Mouse (Mus musculus): ENCODE measurements around the gene Actn1. TPM values are rescaled to one million over a fixed set of nuclear protein-coding genes. Genes with fewer than 3 reads are reported as not detected.

The Actn1 gene
- polyA plus RNA-seq, 1 experiment from 2014 or later: 7.9 TPM

GRCm38 (mm10) chr12:80226101-80226500 lies 34.1 kb downstream of the Actn1 start:
- DNase-seq: no peak
- WGBS: 97% methylated on average over 2 of the region's 2 CpGs
- no peak for ATAC-seq (ENCODE audit: low FRiP score, low TSS enrichment)
- Histone ChIP-seq H3K4me3 (replicated peaks; ENCODE audit: low read depth, low read length) (no peak overlapping the region), H3K27me3 (ENCODE audit: control insufficient read depth, insufficient read depth, low read length) (no peaks in the 10 kb centered on the region), H3K36me3 (ENCODE audit: control insufficient read depth, insufficient read depth, low read length) (no peaks in the 10 kb centered on the region), H3K9me3 (ENCODE audit: control insufficient read depth, low read length) (no peaks in the 10 kb centered on the region), H3K27ac (replicated peaks; ENCODE audit: low read depth, low read length) (no peak overlapping the region), H3K9ac (replicated peaks; ENCODE audit: low read length) (no peak overlapping the region), H3K4me2 (ENCODE audit: low read length) (no peak overlapping the region), H3K4me1 (ENCODE audit: control insufficient read depth, insufficient read depth, low read length) (peaks cover 13% of the 10 kb centered on the region; the same call in 1 of the 2 replicates)

- ATAC-seq (ENCODE audit: low FRiP score, low TSS enrichment): no peak
- no peak for DNase-seq
- H3K4me1 ChIP-seq (ENCODE audit: control insufficient read depth, insufficient read depth, low read length): no peaks in the 10 kb centered on the region; the same call in 1 of the 2 replicates
- no peak overlapping the region for H3K4me2 ChIP-seq (ENCODE audit: low read length)
- no peak overlapping the region for H3K27ac ChIP-seq (replicated peaks; ENCODE audit: low read depth, low read length)
- H3K27me3 ChIP-seq (ENCODE audit: control insufficient read depth, insufficient read depth, low read length): no peaks in the 10 kb centered on the region
- no peak overlapping the region for H3K9ac ChIP-seq (replicated peaks; ENCODE audit: low read length)
- no peaks in the 10 kb centered on the region for H3K36me3 ChIP-seq (ENCODE audit: control insufficient read depth, insufficient read depth, low read length)
- 61% methylated on average over 8 of the region's 8 CpGs for WGBS
- H3K9me3 ChIP-seq (ENCODE audit: control insufficient read depth, low read length): no peaks in the 10 kb centered on the region
- H3K4me3 ChIP-seq (replicated peaks; ENCODE audit: low read depth, low read length): no peak overlapping the region
Measured at GRCm38 (mm10) chr12:80224241-80224731, 35.9 kb downstream of the Actn1 start.

GRCm38 (mm10) chr12:80223511-80223910 lies 36.7 kb downstream of the Actn1 start:
- Histone ChIP-seq H3K9me3 (ENCODE audit: control insufficient read depth, low read length) (no peaks in the 10 kb centered on the region), H3K4me2 (ENCODE audit: low read length) (no peak overlapping the region), H3K9ac (replicated peaks; ENCODE audit: low read length) (no peak overlapping the region), H3K4me1 (ENCODE audit: control insufficient read depth, insufficient read depth, low read length) (no peaks in the 10 kb centered on the region; the same call in 1 of the 2 replicates), H3K27ac (replicated peaks; ENCODE audit: low read depth, low read length) (no peak overlapping the region), H3K27me3 (ENCODE audit: control insufficient read depth, insufficient read depth, low read length) (no peaks in the 10 kb centered on the region), H3K4me3 (replicated peaks; ENCODE audit: low read depth, low read length) (no peak overlapping the region), H3K36me3 (ENCODE audit: control insufficient read depth, insufficient read depth, low read length) (no peaks in the 10 kb centered on the region)
- ATAC-seq (ENCODE audit: low FRiP score, low TSS enrichment): peak; percentile 55; the same call in 1 of the 2 replicates
- peak; percentile 54 for DNase-seq
- WGBS: 34% methylated on average over 8 of the region's 8 CpGs

GRCm38 (mm10) chr12:80222473-80222872 lies 37.7 kb downstream of the Actn1 start:
- no peaks in the 10 kb centered on the region for H3K36me3 ChIP-seq (ENCODE audit: control insufficient read depth, insufficient read depth, low read length)
- DNase-seq: no peak
- 89% methylated on average over 3 of the region's 3 CpGs for WGBS
- no peak for ATAC-seq (ENCODE audit: low FRiP score, low TSS enrichment)
- H3K4me2 ChIP-seq (ENCODE audit: low read length): no peak overlapping the region
- no peaks in the 10 kb centered on the region for H3K9me3 ChIP-seq (ENCODE audit: control insufficient read depth, low read length)
- H3K4me1 ChIP-seq (ENCODE audit: control insufficient read depth, insufficient read depth, low read length): no peaks in the 10 kb centered on the region
- H3K9ac ChIP-seq (replicated peaks; ENCODE audit: low read length): no peak overlapping the region
- H3K27ac ChIP-seq (replicated peaks; ENCODE audit: low read depth, low read length): no peak overlapping the region
- no peak overlapping the region for H3K4me3 ChIP-seq (replicated peaks; ENCODE audit: low read depth, low read length)
- H3K27me3 ChIP-seq (ENCODE audit: control insufficient read depth, insufficient read depth, low read length): no peaks in the 10 kb centered on the region

GRCm38 (mm10) chr12:80220260-80221038 lies 39.7 kb downstream of the Actn1 start:
- DNase-seq: no peak
- no peaks in the 10 kb centered on the region for H3K27me3 ChIP-seq (ENCODE audit: control insufficient read depth, insufficient read depth, low read length)
- no peaks in the 10 kb centered on the region for H3K36me3 ChIP-seq (ENCODE audit: control insufficient read depth, insufficient read depth, low read length)
- no peak overlapping the region for H3K4me2 ChIP-seq (ENCODE audit: low read length)
- ATAC-seq (ENCODE audit: low FRiP score, low TSS enrichment): no peak
- WGBS: 92% methylated on average over 14 of the region's 14 CpGs
- H3K9me3 ChIP-seq (ENCODE audit: control insufficient read depth, low read length): no peaks in the 10 kb centered on the region
- no peaks in the 10 kb centered on the region for H3K4me1 ChIP-seq (ENCODE audit: control insufficient read depth, insufficient read depth, low read length)
- no peak overlapping the region for H3K27ac ChIP-seq (replicated peaks; ENCODE audit: low read depth, low read length)
- no peak overlapping the region for H3K9ac ChIP-seq (replicated peaks; ENCODE audit: low read length)
- no peak overlapping the region for H3K4me3 ChIP-seq (replicated peaks; ENCODE audit: low read depth, low read length)

- Histone ChIP-seq H3K27me3 (ENCODE audit: control insufficient read depth, insufficient read depth, low read length) (no peaks in the 10 kb centered on the region), H3K9ac (replicated peaks; ENCODE audit: low read length) (no peak overlapping the region), H3K27ac (replicated peaks; ENCODE audit: low read depth, low read length) (no peak overlapping the region), H3K9me3 (ENCODE audit: control insufficient read depth, low read length) (no peaks in the 10 kb centered on the region), H3K4me1 (ENCODE audit: control insufficient read depth, insufficient read depth, low read length) (no peaks in the 10 kb centered on the region), H3K4me3 (replicated peaks; ENCODE audit: low read depth, low read length) (no peak overlapping the region), H3K36me3 (ENCODE audit: control insufficient read depth, insufficient read depth, low read length) (no peaks in the 10 kb centered on the region), H3K4me2 (ENCODE audit: low read length) (no peak overlapping the region)
- 79% methylated on average over 3 of the region's 3 CpGs for WGBS
- ATAC-seq (ENCODE audit: low FRiP score, low TSS enrichment) (no peak), DNase-seq (no peak)
Measured at GRCm38 (mm10) chr12:80218784-80219183, 41.4 kb downstream of the Actn1 start.

- Histone ChIP-seq H3K27ac (replicated peaks; ENCODE audit: low read depth, low read length) (no peak overlapping the region), H3K27me3 (ENCODE audit: control insufficient read depth, insufficient read depth, low read length) (no peaks in the 10 kb centered on the region), H3K9ac (replicated peaks; ENCODE audit: low read length) (no peak overlapping the region), H3K36me3 (ENCODE audit: control insufficient read depth, insufficient read depth, low read length) (no peaks in the 10 kb centered on the region), H3K4me3 (replicated peaks; ENCODE audit: low read depth, low read length) (no peak overlapping the region), H3K4me1 (ENCODE audit: control insufficient read depth, insufficient read depth, low read length) (no peaks in the 10 kb centered on the region), H3K4me2 (ENCODE audit: low read length) (no peak overlapping the region), H3K9me3 (ENCODE audit: control insufficient read depth, low read length) (no peaks in the 10 kb centered on the region)
- 85% methylated on average over 4 of the region's 4 CpGs for WGBS
- ATAC-seq (ENCODE audit: low FRiP score, low TSS enrichment): no peak
- no peak for DNase-seq
Measured at GRCm38 (mm10) chr12:80218045-80218611, 42.0 kb downstream of the Actn1 start.

GRCm38 (mm10) chr12:80217049-80217448 lies 43.1 kb downstream of the Actn1 start:
- ATAC-seq (ENCODE audit: low FRiP score, low TSS enrichment) (no peak), DNase-seq (no peak)
- no peak overlapping the region for H3K9ac ChIP-seq (replicated peaks; ENCODE audit: low read length)
- H3K4me1 ChIP-seq (ENCODE audit: control insufficient read depth, insufficient read depth, low read length): no peaks in the 10 kb centered on the region
- H3K4me3 ChIP-seq (replicated peaks; ENCODE audit: low read depth, low read length): no peak overlapping the region
- H3K4me2 ChIP-seq (ENCODE audit: low read length): no peak overlapping the region
- H3K9me3 ChIP-seq (ENCODE audit: control insufficient read depth, low read length): no peaks in the 10 kb centered on the region
- H3K27me3 ChIP-seq (ENCODE audit: control insufficient read depth, insufficient read depth, low read length): no peaks in the 10 kb centered on the region
- no peaks in the 10 kb centered on the region for H3K36me3 ChIP-seq (ENCODE audit: control insufficient read depth, insufficient read depth, low read length)
- no peak overlapping the region for H3K27ac ChIP-seq (replicated peaks; ENCODE audit: low read depth, low read length)
- 50% methylated on average over 3 of the region's 3 CpGs for WGBS

Measured in midbrain, embryonic 14.5 days (tissue).